Mouse (Mus musculus): ENCODE measurements around the gene Ttc30a1. TPM values are rescaled to one million over a fixed set of nuclear protein-coding genes. Genes with fewer than 3 reads are reported as not detected.
"Not testable (repeated sequence)": the region's sequence is repeated elsewhere in the genome, so short reads cannot be mapped to it uniquely, and the experiment has no call there.

Ttc30a1 gene
- total RNA-seq, 2 experiments from 2014 or later = 4.1 to 4.2 TPM

GRCm38 (mm10) chr2:75936685-75937084 lies 45.1 kb downstream of the Ttc30a1 start:
- not testable (repeated sequence) for DNase-seq (ENCODE audit: low spot score in 2 of 2)

GRCm38 (mm10) chr2:75933541-75933940 lies 48.2 kb downstream of the Ttc30a1 start:
- DNase-seq (ENCODE audit: low spot score in 2 of 2) = no peak

GRCm38 (mm10) chr2:75930941-75931340 lies 50.8 kb downstream of the Ttc30a1 start:
- no peak for DNase-seq (ENCODE audit: low spot score in 2 of 2)

GRCm38 (mm10) chr2:75929786-75930444 lies 51.9 kb downstream of the Ttc30a1 start:
- no peak for DNase-seq (ENCODE audit: low spot score in 2 of 2)

GRCm38 (mm10) chr2:75929141-75929540 lies 52.6 kb downstream of the Ttc30a1 start:
- no peak for DNase-seq (ENCODE audit: low spot score in 2 of 2)

Other genes starting within 250 kb of the Ttc30a1 start
- gene Agps, start 149.8 kb downstream of the Ttc30a1 start, total RNA-seq (2021) = 10 to 100 TPM; 39.0 to 52.5 TPM
- 10 to 100 TPM; 20.2 to 21.0 TPM for gene Ttc30b, start 43.4 kb downstream of the Ttc30a1 start, total RNA-seq (2021)
- gene Ttc30a2, start 3.8 kb downstream of the Ttc30a1 start, total RNA-seq (2021) = under 1 TPM; 0.59 to 0.87 TPM